9 mouse cellular contexts compared by ENCODE assay signal in the genomic region with DNA sequence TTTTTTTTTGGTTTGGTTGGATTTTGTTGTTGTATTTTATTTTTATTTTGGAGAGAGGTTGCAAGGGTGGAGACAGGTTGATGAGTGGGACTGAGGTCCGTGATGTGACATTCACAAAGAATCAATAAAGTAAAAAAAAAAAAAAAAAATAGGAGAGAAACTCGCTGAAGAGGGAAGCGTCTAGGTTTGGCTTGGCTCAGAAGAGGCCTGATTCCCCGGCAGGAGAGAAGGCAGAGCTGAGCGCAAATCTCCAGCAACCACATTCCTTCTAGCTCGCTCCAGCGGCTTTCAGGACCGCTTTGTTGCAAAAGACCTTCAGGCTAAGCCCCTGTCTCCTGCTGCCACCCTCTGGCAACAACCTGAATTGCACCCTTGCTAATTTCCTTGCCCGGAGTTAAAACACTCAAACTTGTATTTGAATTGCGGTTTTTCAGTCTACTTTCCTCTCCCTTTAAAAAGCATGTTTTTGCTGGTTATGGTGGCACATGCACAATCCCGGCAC. TPM values are rescaled to one million over a fixed set of nuclear protein-coding genes. Genes with fewer than 3 reads are reported as not detected.
DNase-seq lines count a peak whose midpoint lies in the region; ATAC-seq and TF ChIP-seq lines count a peak whose summit lies in the region.
"Had no signal": no experiment of that assay in that cellular context is flagged by ENCODE, and none has a peak within 500 bp of the region (broad histone marks: within the 10 kb centered on the region; RNA-seq: fewer than 3 reads in every experiment).

No protein-coding gene starts in this region.

- no peak for ATAC-seq in heart, embryonic 14.5 days (ENCODE audit: insufficient number of reproducible peaks, insufficient read depth, low FRiP score, low read depth)
- ATAC-seq in kidney, postnatal 0 days (replicated peaks; ENCODE audit: low FRiP score, low read depth): peak; percentile 54; the same call in 1 of the 2 replicates
- no peak for ATAC-seq in liver, embryonic 11.5 days (replicated peaks; ENCODE audit: low FRiP score)
- ATAC-seq in neural tube, embryonic 11.5 days (ENCODE audit: insufficient read depth, low FRiP score, low TSS enrichment): peak; percentile 53
- ATAC-seq in stomach, postnatal 0 days (ENCODE audit: low FRiP score, low TSS enrichment): peak; percentile 69

- no peak overlapping the region for H3K9ac ChIP-seq in heart, embryonic 14.5 days (ENCODE audit: low read length)
- H3K9ac ChIP-seq in kidney, postnatal 0 days (ENCODE audit: low read depth, low read length): no peak overlapping the region
- no peak overlapping the region for H3K9ac ChIP-seq in liver, embryonic 11.5 days (ENCODE audit: low read depth, low read length)
- no peak overlapping the region for H3K9ac ChIP-seq in neural tube, embryonic 11.5 days (ENCODE audit: low read length)
- H3K9ac ChIP-seq in stomach, postnatal 0 days (ENCODE audit: low read length): no peak overlapping the region
- H3K9ac ChIP-seq: embryonic facial prominence, embryonic 13.5 days had no signal

- H3K27ac ChIP-seq in forebrain, embryonic 10.5 days: no peak overlapping the region
- no peak overlapping the region; a peak in 1 of 4 replicates for H3K27ac ChIP-seq in heart, embryonic 14.5 days (replicated peaks in 1 of 2; ENCODE audit: control insufficient read depth in 1 of 2, insufficient read depth in 1 of 2, low read depth in 2 of 2, low read length in 2 of 2)
- no peak overlapping the region for H3K27ac ChIP-seq in kidney, postnatal 0 days
- H3K27ac ChIP-seq in liver, embryonic 11.5 days (ENCODE audit: low read depth, low read length): no peak overlapping the region
- no peak overlapping the region for H3K27ac ChIP-seq in neural tube, embryonic 11.5 days (ENCODE audit: low read depth, low read length)
- H3K27ac ChIP-seq in stomach, postnatal 0 days (replicated peaks): no peak overlapping the region; the same call in 1 of the 2 replicates
- H3K27ac ChIP-seq: embryonic facial prominence, embryonic 13.5 days had no signal

- peak overlapping the region; percentile 43 for H3K4me2 ChIP-seq in heart, embryonic 14.5 days (ENCODE audit: low read length)
- H3K4me2 ChIP-seq in kidney, postnatal 0 days (ENCODE audit: low read length): no peak overlapping the region
- H3K4me2 ChIP-seq in liver, embryonic 11.5 days: peak overlapping the region; percentile 37; the same call in 1 of the 2 replicates
- no peak overlapping the region for H3K4me2 ChIP-seq in neural tube, embryonic 11.5 days (ENCODE audit: low read depth)
- H3K4me2 ChIP-seq in stomach, postnatal 0 days (replicated peaks; ENCODE audit: low read depth): no peak overlapping the region
- H3K4me2 ChIP-seq: embryonic facial prominence, embryonic 13.5 days had no signal

- H3K79me2 ChIP-seq in C2C12 (ENCODE audit: control insufficient read depth, insufficient read depth): no peaks in the 10 kb centered on the region

- peak overlapping the region; percentile 4 for H3ac ChIP-seq in C2C12 (ENCODE audit: control insufficient read depth, insufficient read length, low read depth)

- peak; percentile 78 for TF ChIP-seq CTCF in C2C12 (IDR thresholded peaks at IDR 0.05; ENCODE audit: control insufficient read depth, insufficient read depth, insufficient read length)
- TF ChIP-seq CTCF in kidney, postnatal 0 days (IDR thresholded peaks at IDR 0.05; ENCODE audit: low read depth): peak; percentile 99
- peak; percentile 99 for TF ChIP-seq CTCF in stomach, postnatal 0 days (IDR thresholded peaks at IDR 0.05; ENCODE audit: low read depth)

- WGBS in forebrain, embryonic 10.5 days: 7% methylated on average over 11 of the region's 11 CpGs
- WGBS in heart, embryonic 14.5 days: 6% methylated on average over 11 of the region's 11 CpGs
- 8% methylated on average over 11 of the region's 11 CpGs for WGBS in kidney, postnatal 0 days
- WGBS in liver, embryonic 11.5 days: 7% methylated on average over 11 of the region's 11 CpGs
- 8% methylated on average over 11 of the region's 11 CpGs for WGBS in neural tube, embryonic 11.5 days
- 6% methylated on average over 11 of the region's 11 CpGs for WGBS in stomach, postnatal 0 days

- DNase-seq in adrenal gland, postnatal 4 days (ENCODE audit: low spot score in 2 of 2): peak; percentile 73 to 75
- peak; percentile 88 for DNase-seq in forebrain, embryonic 10.5 days (ENCODE audit: extremely low spot score, low spot score)
- peak; percentile 95 for DNase-seq in kidney, postnatal 0 days (ENCODE audit: low spot score)
- peak; percentile 85 for DNase-seq in liver, embryonic 11.5 days (ENCODE audit: low spot score)
- peak; percentile 87 for DNase-seq in neural tube, embryonic 11.5 days (ENCODE audit: low spot score)
- peak; percentile 89 for DNase-seq in stomach, postnatal 0 days (ENCODE audit: low spot score)

- H3K4me3 ChIP-seq in C2C12 (ENCODE audit: insufficient read depth, poor library complexity, severe bottlenecking): no peak overlapping the region
- H3K4me3 ChIP-seq in forebrain, embryonic 10.5 days: no peak overlapping the region
- no peak overlapping the region for H3K4me3 ChIP-seq in heart, embryonic 14.5 days (ENCODE audit: control insufficient read depth in 1 of 2, insufficient read depth in 1 of 2, low read depth in 1 of 2, low read length in 2 of 2)
- H3K4me3 ChIP-seq in kidney, postnatal 0 days (replicated peaks; ENCODE audit: low read depth, low read length): no peak overlapping the region
- no peak overlapping the region for H3K4me3 ChIP-seq in liver, embryonic 11.5 days (ENCODE audit: low read depth, low read length)
- H3K4me3 ChIP-seq in neural tube, embryonic 11.5 days (ENCODE audit: low read depth, low read length): no peak overlapping the region
- no peak overlapping the region for H3K4me3 ChIP-seq in stomach, postnatal 0 days (ENCODE audit: low read depth, low read length)
- H3K4me3 ChIP-seq: embryonic facial prominence, embryonic 13.5 days had no signal

- H3K9me3 ChIP-seq in forebrain, embryonic 10.5 days: no peaks in the 10 kb centered on the region
- no peaks in the 10 kb centered on the region for H3K9me3 ChIP-seq in heart, embryonic 14.5 days (ENCODE audit: control insufficient read depth, low read length)
- H3K9me3 ChIP-seq in kidney, postnatal 0 days (replicated peaks; ENCODE audit: low read length): no peaks in the 10 kb centered on the region
- H3K9me3 ChIP-seq in liver, embryonic 11.5 days (ENCODE audit: control insufficient read depth, low read length): no peaks in the 10 kb centered on the region
- no peaks in the 10 kb centered on the region for H3K9me3 ChIP-seq in neural tube, embryonic 11.5 days (ENCODE audit: control insufficient read depth, low read length)
- H3K9me3 ChIP-seq in stomach, postnatal 0 days (ENCODE audit: control insufficient read depth, low read length): no peaks in the 10 kb centered on the region
- H3K9me3 ChIP-seq: embryonic facial prominence, embryonic 13.5 days had no signal

- H3K79me3 ChIP-seq in C2C12 (ENCODE audit: low read depth): no peaks in the 10 kb centered on the region

- H3K27me3 ChIP-seq in C2C12 (ENCODE audit: control insufficient read depth, insufficient read depth, insufficient read length): no peaks in the 10 kb centered on the region
- peaks cover 38% of the 10 kb centered on the region for H3K27me3 ChIP-seq in forebrain, embryonic 10.5 days (ENCODE audit: poor library complexity, severe bottlenecking)
- H3K27me3 ChIP-seq in heart, embryonic 14.5 days (ENCODE audit: control insufficient read depth, insufficient read depth, low read length): no peaks in the 10 kb centered on the region
- H3K27me3 ChIP-seq in kidney, postnatal 0 days (ENCODE audit: insufficient read depth, low read length): no peaks in the 10 kb centered on the region
- H3K27me3 ChIP-seq in liver, embryonic 11.5 days (replicated peaks; ENCODE audit: control insufficient read depth, insufficient read depth, low read length): no peaks in the 10 kb centered on the region
- no peaks in the 10 kb centered on the region for H3K27me3 ChIP-seq in neural tube, embryonic 11.5 days (ENCODE audit: control insufficient read depth, insufficient read depth, low read length)
- H3K27me3 ChIP-seq in stomach, postnatal 0 days (ENCODE audit: control insufficient read depth, insufficient read depth, low read length): no peaks in the 10 kb centered on the region
- H3K27me3 ChIP-seq: embryonic facial prominence, embryonic 13.5 days had no signal

- peaks cover 22% of the 10 kb centered on the region for H3K4me1 ChIP-seq in forebrain, embryonic 10.5 days
- H3K4me1 ChIP-seq in heart, embryonic 14.5 days (ENCODE audit: control insufficient read depth in 2 of 2, insufficient read depth in 2 of 2, low read length in 2 of 2): peaks cover 8 to 12% of the 10 kb centered on the region in 2 experiments; a peak in 3 of 4 replicates
- H3K4me1 ChIP-seq in kidney, postnatal 0 days (replicated peaks; ENCODE audit: insufficient read depth, low read length): no peaks in the 10 kb centered on the region
- peaks cover 10% of the 10 kb centered on the region for H3K4me1 ChIP-seq in liver, embryonic 11.5 days (replicated peaks; ENCODE audit: control insufficient read depth, insufficient read depth, low read length)
- H3K4me1 ChIP-seq in neural tube, embryonic 11.5 days (ENCODE audit: control insufficient read depth, insufficient read depth, low read length): peaks cover 9% of the 10 kb centered on the region; the same call in 1 of the 2 replicates
- H3K4me1 ChIP-seq in stomach, postnatal 0 days (replicated peaks; ENCODE audit: control insufficient read depth, insufficient read depth): no peaks in the 10 kb centered on the region

- H3K36me3 ChIP-seq in C2C12 (ENCODE audit: control insufficient read depth, insufficient read depth): no peaks in the 10 kb centered on the region
- H3K36me3 ChIP-seq in forebrain, embryonic 10.5 days (replicated peaks): no peaks in the 10 kb centered on the region
- no peaks in the 10 kb centered on the region for H3K36me3 ChIP-seq in heart, embryonic 14.5 days (ENCODE audit: control insufficient read depth, insufficient read depth, low read length)
- H3K36me3 ChIP-seq in kidney, postnatal 0 days (ENCODE audit: insufficient read depth, low read length): no peaks in the 10 kb centered on the region
- H3K36me3 ChIP-seq in liver, embryonic 11.5 days (ENCODE audit: control insufficient read depth, insufficient read depth, low read length): no peaks in the 10 kb centered on the region
- H3K36me3 ChIP-seq in neural tube, embryonic 11.5 days (ENCODE audit: control insufficient read depth, insufficient read depth, low read length): no peaks in the 10 kb centered on the region
- no peaks in the 10 kb centered on the region for H3K36me3 ChIP-seq in stomach, postnatal 0 days (ENCODE audit: control insufficient read depth, insufficient read depth, low read length)
- H3K36me3 ChIP-seq: embryonic facial prominence, embryonic 13.5 days had no signal

- no peak for TF ChIP-seq EP300 in stomach, postnatal 0 days (optimal IDR thresholded peaks at IDR 0.05)

RNA-seq across cellular contexts. Expression of a gene that starts 7.7 kb away (rescaled TPM):
- polyA plus RNA-seq in C2C12 (2012; fragmentation: generic; extraction: Trizol): not detected
- total RNA-seq in adrenal gland, postnatal 4 days (2021): under 1 TPM in 1 of 2 experiments, not detected in 1; 0.59 TPM
- polyA plus RNA-seq in forebrain, embryonic 10.5 days (2016; fragmentation: Nextera tagmentation; extraction: Ambion mirVana): not detected in 2 replicates
- not detected in 2 replicates for polyA plus RNA-seq in heart, embryonic 14.5 days (2014; fragmentation: Nextera tagmentation; extraction: Ambion mirVana)
- polyA plus RNA-seq in kidney, postnatal 0 days (2015; fragmentation: Nextera tagmentation; extraction: Ambion mirVana): not detected in 2 replicates
- polyA plus RNA-seq in liver, embryonic 11.5 days (2014; fragmentation: Nextera tagmentation; extraction: Ambion mirVana): not detected in 2 replicates
- polyA plus RNA-seq in neural tube, embryonic 11.5 days (2014; fragmentation: Nextera tagmentation; extraction: Ambion mirVana): 0.26 TPM in 1 of 2 replicates, not detected in the other
- 0.17 TPM in 1 of 2 replicates, not detected in the other for polyA plus RNA-seq in stomach, postnatal 0 days (2015; fragmentation: Nextera tagmentation; extraction: Ambion mirVana)
- polyA plus RNA-seq: embryonic facial prominence, embryonic 13.5 days had no signal

Comparison
In these comparisons a context has a peak if more than half of its experiments do, and no peak if none do; other contexts are left out.
1. ATAC-seq: peak in kidney, postnatal 0 days (single experiment), neural tube, embryonic 11.5 days (single experiment) and stomach, postnatal 0 days (single experiment); none in heart, embryonic 14.5 days (single experiment) and liver, embryonic 11.5 days (single experiment).
2. H3K4me2 ChIP-seq: peak in heart, embryonic 14.5 days (single experiment) and liver, embryonic 11.5 days (single experiment); none in kidney, postnatal 0 days (single experiment), neural tube, embryonic 11.5 days (single experiment) and stomach, postnatal 0 days (single experiment).
3. Peak in every context shown above with its lines, with median percentiles within 50 percentile points of each other: CTCF ChIP-seq and DNase-seq.